Mouse (Mus musculus): ENCODE measurements at regions not wholly inside any gene's neighbourhood (a gene's known extent, or its start where the extent isn't known, plus 50 kb on each side); places are given as distances from the start of the nearest gene placed in this dataset.
"Not testable (repeated sequence)": the region's sequence is repeated elsewhere in the genome, so short reads cannot be mapped to it uniquely, and the experiment has no call there.

DNA sequence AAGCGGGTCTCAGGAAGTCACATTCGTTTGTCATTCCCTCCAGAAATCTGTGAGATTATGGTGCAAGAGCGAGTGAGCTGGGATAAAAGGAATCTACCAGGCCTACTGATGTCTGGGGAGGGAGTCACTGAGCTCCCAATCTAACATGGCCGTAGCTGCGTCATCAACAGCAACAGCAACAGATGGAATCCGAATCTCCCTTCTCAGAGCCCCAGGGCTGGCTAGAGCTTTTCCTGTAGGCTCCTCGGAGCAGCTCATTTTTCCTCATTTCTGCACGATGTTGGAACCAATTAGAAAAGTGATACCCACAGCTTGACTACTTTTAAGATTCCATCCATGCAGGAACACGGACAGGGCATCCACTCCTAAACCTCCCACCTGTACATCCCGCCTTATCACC lies 243.7 kb upstream of the Pbx1 start:
- 71% methylated on average over 10 of the region's 10 CpGs for WGBS
- Histone ChIP-seq H3K79me2 (replicated peaks; ENCODE audit: control insufficient read depth, insufficient read depth, low read length) (no peaks in the 10 kb centered on the region), H3K27me3 (ENCODE audit: control insufficient read depth, insufficient read depth, low read length) (no peaks in the 10 kb centered on the region), H3K9ac (ENCODE audit: low read depth, low read length) (no peak overlapping the region), H3K4me3 (no peak overlapping the region), H3K36me3 (ENCODE audit: control insufficient read depth, insufficient read depth, low read length) (no peaks in the 10 kb centered on the region), H3K27ac (no peak overlapping the region), H3K4me1 (ENCODE audit: control insufficient read depth, insufficient read depth, low read length) (no peaks in the 10 kb centered on the region)
- no peak for TF ChIP-seq POLR2A (IDR thresholded peaks at IDR 0.05; ENCODE audit: insufficient read depth, low read depth, low read length)
- TF ChIP-seq EP300 (IDR thresholded peaks at IDR 0.05; ENCODE audit: insufficient read depth, low read depth, low read length) = no peak
- no peak for TF ChIP-seq CTCF (IDR thresholded peaks at IDR 0.05)
- DNase-seq = no peak
- intact Hi-C loops (cut with DNase I) = no loop called here

DNA sequence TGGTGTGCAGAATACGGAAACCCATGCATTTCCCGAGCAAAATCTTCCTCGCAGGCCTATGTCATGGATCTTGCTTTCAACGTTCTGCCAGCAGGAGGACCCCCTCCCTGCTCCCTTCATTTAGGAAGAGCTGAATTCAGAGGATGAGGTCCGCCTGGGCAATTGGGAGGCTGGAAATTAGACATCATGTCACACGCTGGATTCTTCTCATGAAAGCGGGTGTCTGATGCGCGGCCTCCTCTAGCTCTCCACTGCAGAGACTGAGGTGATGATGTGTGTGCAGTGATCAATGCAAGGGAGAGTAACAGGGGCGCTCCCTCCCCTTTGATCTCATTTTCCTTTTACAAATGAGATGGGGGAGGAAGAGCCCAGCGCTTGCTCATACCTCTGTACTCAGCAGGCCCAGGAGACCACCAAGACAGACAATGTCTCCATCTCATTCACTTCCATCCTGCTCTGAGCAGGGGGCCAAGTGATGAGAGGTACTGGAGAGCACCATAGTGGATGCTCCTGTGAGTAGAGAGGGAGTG lies 230.8 kb upstream of the Pbx1 start:
- WGBS = 66% methylated on average over 11 of the region's 11 CpGs
- Histone ChIP-seq H3K27me3 (ENCODE audit: control insufficient read depth, insufficient read depth, low read length) (no peaks in the 10 kb centered on the region), H3K79me2 (replicated peaks; ENCODE audit: control insufficient read depth, insufficient read depth, low read length) (no peaks in the 10 kb centered on the region), H3K4me3 (no peak overlapping the region), H3K4me1 (ENCODE audit: control insufficient read depth, insufficient read depth, low read length) (no peaks in the 10 kb centered on the region), H3K36me3 (ENCODE audit: control insufficient read depth, insufficient read depth, low read length) (no peaks in the 10 kb centered on the region), H3K27ac (no peak overlapping the region), H3K9ac (ENCODE audit: low read depth, low read length) (no peak overlapping the region)
- DNase-seq = no peak
- intact Hi-C loops (cut with DNase I) = no loop called here
- no peak for TF ChIP-seq CTCF (IDR thresholded peaks at IDR 0.05)
- no peak for TF ChIP-seq POLR2A (IDR thresholded peaks at IDR 0.05; ENCODE audit: insufficient read depth, low read depth, low read length)
- no peak for TF ChIP-seq EP300 (IDR thresholded peaks at IDR 0.05; ENCODE audit: insufficient read depth, low read depth, low read length)

DNA sequence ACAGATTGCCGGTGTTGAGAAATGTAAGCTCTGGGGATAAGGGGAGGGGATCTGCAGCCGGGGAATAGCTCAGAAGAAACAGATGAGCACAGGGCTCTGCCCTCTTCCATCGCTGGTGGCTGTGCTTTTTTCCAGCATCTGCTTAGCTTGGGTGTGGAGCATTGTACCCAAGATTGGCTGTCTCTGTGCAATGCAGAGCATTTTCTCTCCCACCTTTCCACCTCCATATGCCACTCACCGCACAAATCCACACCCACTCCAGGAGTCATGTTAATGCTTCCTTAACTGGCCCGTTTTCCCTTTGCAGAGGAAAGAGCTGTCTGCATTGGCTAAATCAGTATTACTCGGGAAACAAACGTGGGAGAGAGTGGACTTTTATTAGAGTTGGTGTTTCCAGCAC lies 228.9 kb upstream of the Pbx1 start:
- no peak for TF ChIP-seq CTCF (IDR thresholded peaks at IDR 0.05)
- TF ChIP-seq EP300 (IDR thresholded peaks at IDR 0.05; ENCODE audit: insufficient read depth, low read depth, low read length) = no peak
- no peak for TF ChIP-seq POLR2A (IDR thresholded peaks at IDR 0.05; ENCODE audit: insufficient read depth, low read depth, low read length)
- DNase-seq = no peak
- no peaks in the 10 kb centered on the region for H3K4me1 ChIP-seq (ENCODE audit: control insufficient read depth, insufficient read depth, low read length)
- 65% methylated on average over 7 of the region's 7 CpGs for WGBS
- no peaks in the 10 kb centered on the region for H3K36me3 ChIP-seq (ENCODE audit: control insufficient read depth, insufficient read depth, low read length)
- H3K79me2 ChIP-seq (replicated peaks; ENCODE audit: control insufficient read depth, insufficient read depth, low read length) = no peaks in the 10 kb centered on the region
- H3K27ac ChIP-seq = no peak overlapping the region
- no peak overlapping the region for H3K9ac ChIP-seq (ENCODE audit: low read depth, low read length)
- no peaks in the 10 kb centered on the region for H3K27me3 ChIP-seq (ENCODE audit: control insufficient read depth, insufficient read depth, low read length)
- intact Hi-C loops (cut with DNase I) = no loop called here
- no peak overlapping the region for H3K4me3 ChIP-seq

DNA sequence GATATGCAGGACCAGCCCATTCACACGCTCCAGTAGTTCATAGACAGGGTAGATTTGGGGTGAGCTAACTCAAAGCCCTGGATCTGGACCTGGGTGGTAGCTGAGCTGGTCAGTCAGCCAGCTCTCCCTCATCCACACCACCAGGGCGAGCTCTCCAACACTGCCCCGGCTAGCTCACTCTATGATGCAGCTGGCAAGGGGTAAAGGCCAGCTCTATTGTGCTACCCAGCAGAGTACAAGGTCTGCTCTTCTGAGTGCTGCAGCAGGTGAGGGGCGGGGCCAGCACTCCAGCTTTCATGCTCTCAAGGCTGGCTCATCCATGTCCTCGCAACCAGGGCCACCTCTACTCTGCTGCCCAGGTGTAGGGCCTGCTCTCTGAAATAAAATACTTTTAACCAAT lies 227.5 kb upstream of the Pbx1 start:
- Histone ChIP-seq H3K27me3 (ENCODE audit: control insufficient read depth, insufficient read depth, low read length) (no peaks in the 10 kb centered on the region), H3K36me3 (ENCODE audit: control insufficient read depth, insufficient read depth, low read length) (no peaks in the 10 kb centered on the region), H3K79me2 (replicated peaks; ENCODE audit: control insufficient read depth, insufficient read depth, low read length) (no peaks in the 10 kb centered on the region), H3K9ac (ENCODE audit: low read depth, low read length) (no peak overlapping the region), H3K4me3 (no peak overlapping the region), H3K27ac (no peak overlapping the region), H3K4me1 (ENCODE audit: control insufficient read depth, insufficient read depth, low read length) (no peaks in the 10 kb centered on the region)
- 74% methylated on average over 5 of the region's 5 CpGs for WGBS
- TF ChIP-seq EP300 (IDR thresholded peaks at IDR 0.05; ENCODE audit: insufficient read depth, low read depth, low read length) = no peak
- no peak for TF ChIP-seq CTCF (IDR thresholded peaks at IDR 0.05)
- no peak for TF ChIP-seq POLR2A (IDR thresholded peaks at IDR 0.05; ENCODE audit: insufficient read depth, low read depth, low read length)
- intact Hi-C loops (cut with DNase I) = no loop called here
- DNase-seq = no peak

DNA sequence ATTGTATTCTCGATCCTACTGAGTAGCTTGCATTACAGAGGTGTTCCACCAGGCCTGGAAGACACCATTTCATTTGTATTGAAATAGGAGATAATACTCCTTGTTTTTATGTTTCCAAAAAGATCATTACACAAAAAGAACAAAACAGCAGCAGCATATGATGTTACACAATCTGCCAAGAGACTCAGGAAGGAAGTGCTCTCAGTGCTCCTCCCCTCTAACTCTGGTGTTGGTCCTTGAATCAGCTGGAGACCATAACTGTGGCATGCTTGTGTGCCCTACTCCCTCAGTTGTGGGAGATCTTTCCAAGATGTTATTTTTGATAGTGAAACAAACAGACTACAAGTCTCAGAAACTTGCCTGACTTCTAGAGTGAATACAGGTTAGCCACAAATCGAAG lies 200.8 kb upstream of the Pbx1 start:
- Histone ChIP-seq H3K9ac (ENCODE audit: low read depth, low read length) (no peak overlapping the region), H3K27ac (no peak overlapping the region), H3K79me2 (replicated peaks; ENCODE audit: control insufficient read depth, insufficient read depth, low read length) (no peaks in the 10 kb centered on the region), H3K27me3 (ENCODE audit: control insufficient read depth, insufficient read depth, low read length) (no peaks in the 10 kb centered on the region), H3K4me1 (ENCODE audit: control insufficient read depth, insufficient read depth, low read length) (no peaks in the 10 kb centered on the region), H3K4me3 (no peak overlapping the region), H3K36me3 (ENCODE audit: control insufficient read depth, insufficient read depth, low read length) (no peaks in the 10 kb centered on the region)
- no peak for DNase-seq
- intact Hi-C loops (cut with DNase I) = no loop called here
- TF ChIP-seq EP300 (IDR thresholded peaks at IDR 0.05; ENCODE audit: insufficient read depth, low read depth, low read length) = no peak
- no peak for TF ChIP-seq POLR2A (IDR thresholded peaks at IDR 0.05; ENCODE audit: insufficient read depth, low read depth, low read length)
- no peak for TF ChIP-seq CTCF (IDR thresholded peaks at IDR 0.05)
- 87% methylated on average over 2 of the region's 2 CpGs for WGBS

DNA sequence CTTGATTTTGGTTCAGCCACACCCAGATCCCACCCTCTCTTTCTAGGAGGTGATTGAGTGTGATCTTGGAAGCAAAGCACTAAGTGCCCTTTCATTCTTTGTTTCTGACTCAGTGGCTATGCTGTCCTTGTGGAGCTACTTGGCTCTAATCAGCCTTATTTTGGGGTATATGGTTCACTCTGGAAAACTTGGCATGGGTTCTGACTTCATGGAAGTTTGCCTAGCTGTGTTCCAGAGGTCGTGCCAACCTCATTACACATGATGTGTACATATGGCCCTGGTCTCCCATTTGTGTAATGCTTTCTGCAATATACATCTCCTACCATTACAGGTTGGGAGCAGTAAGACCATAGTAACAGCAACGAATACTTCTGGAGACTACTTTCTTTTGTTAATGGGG lies 199.9 kb upstream of the Pbx1 start:
- no peak for DNase-seq
- Histone ChIP-seq H3K27me3 (ENCODE audit: control insufficient read depth, insufficient read depth, low read length) (no peaks in the 10 kb centered on the region), H3K79me2 (replicated peaks; ENCODE audit: control insufficient read depth, insufficient read depth, low read length) (no peaks in the 10 kb centered on the region), H3K27ac (no peak overlapping the region), H3K4me1 (ENCODE audit: control insufficient read depth, insufficient read depth, low read length) (no peaks in the 10 kb centered on the region), H3K36me3 (ENCODE audit: control insufficient read depth, insufficient read depth, low read length) (no peaks in the 10 kb centered on the region), H3K4me3 (no peak overlapping the region), H3K9ac (ENCODE audit: low read depth, low read length) (no peak overlapping the region)
- TF ChIP-seq EP300 (IDR thresholded peaks at IDR 0.05; ENCODE audit: insufficient read depth, low read depth, low read length) = no peak
- no peak for TF ChIP-seq POLR2A (IDR thresholded peaks at IDR 0.05; ENCODE audit: insufficient read depth, low read depth, low read length)
- no peak for TF ChIP-seq CTCF (IDR thresholded peaks at IDR 0.05)
- intact Hi-C loops (cut with DNase I) = no loop called here
- 79% methylated on average over 2 of the region's 2 CpGs for WGBS

DNA sequence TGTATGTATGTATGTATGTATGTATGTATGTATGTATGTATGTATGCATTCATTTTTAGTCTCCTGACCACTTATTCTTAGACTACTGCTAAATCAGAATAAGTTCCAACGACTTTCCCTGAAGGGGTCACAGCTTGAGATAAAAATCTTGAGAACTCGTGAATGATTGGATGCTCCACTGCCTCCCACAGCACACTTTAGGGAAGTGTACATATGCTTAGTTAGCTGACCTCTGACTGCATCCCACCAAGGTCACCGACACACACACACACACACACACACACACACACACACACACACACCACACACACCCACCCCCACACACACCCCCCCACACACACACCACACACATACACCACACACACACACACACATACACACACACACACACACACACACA lies 169.9 kb upstream of the Pbx1 start:
- H3K9ac ChIP-seq (ENCODE audit: low read depth, low read length); H3K4me1 ChIP-seq (ENCODE audit: control insufficient read depth, insufficient read depth, low read length); H3K36me3 ChIP-seq (ENCODE audit: control insufficient read depth, insufficient read depth, low read length); H3K27me3 ChIP-seq (ENCODE audit: control insufficient read depth, insufficient read depth, low read length); H3K79me2 ChIP-seq (replicated peaks; ENCODE audit: control insufficient read depth, insufficient read depth, low read length); H3K27ac ChIP-seq; intact Hi-C loops (cut with DNase I); DNase-seq; H3K4me3 ChIP-seq: not testable (repeated sequence)
- WGBS = 65% methylated on average over 3 of the region's 3 CpGs
